Mouse (Mus musculus) midbrain, postnatal 0 days (tissue): ENCODE results near the gene Brinp2. TPM values are rescaled to one million over a fixed set of nuclear protein-coding genes. Genes with fewer than 3 reads are reported as not detected.

Experiments
- ATAC-seq: fragments of 200-750 bp; cut with Nextera tagmentation; 2 replicates; pipeline ENCODE4 v1.8.0; 2017; ENCODE audit warnings: moderate number of reproducible peaks, mild to moderate bottlenecking, moderate TSS enrichment, moderate library complexity; ENCODE audit not compliant: low FRiP score
- DNase-seq: peaks from one replicate; pipeline ENCODE4 v3.0.0-alpha.2; 2015; ENCODE audit warnings: low spot score
- H3K27ac ChIP-seq: fragments of 300-500 bp; sonication (generic); 2 replicates; pipeline ENCODE4 v1.5.1; 2014; ENCODE audit warnings: low read depth, mild to moderate bottlenecking, low read length, mixed read lengths
- H3K27me3 ChIP-seq: fragments of 300-500 bp; sonication (generic); 2 replicates; pipeline ENCODE4 v1.6.1; 2014; ENCODE audit warnings: low read length, control low read depth, mixed read lengths; ENCODE audit not compliant: insufficient read depth
- H3K36me3 ChIP-seq: fragments of 300-500 bp; sonication (generic); 2 replicates; pipeline ENCODE4 v1.6.1; 2014; ENCODE audit warnings: low read length, control low read depth, mixed read lengths; ENCODE audit not compliant: insufficient read depth
- H3K4me1 ChIP-seq: fragments of 300-500 bp; sonication (generic); 2 replicates; pipeline ENCODE4 v1.6.1; 2014; ENCODE audit warnings: mild to moderate bottlenecking, control low read depth, antibody characterized with exemption, low read length, mixed read lengths; ENCODE audit not compliant: insufficient read depth
- H3K4me2 ChIP-seq: fragments of 300-500 bp; sonication (generic); 2 replicates; pipeline ENCODE4 v1.6.1; 2014; ENCODE audit warnings: low read depth, mild to moderate bottlenecking, low read length, mixed read lengths; ENCODE audit not compliant: poor library complexity, severe bottlenecking
- H3K4me3 ChIP-seq: fragments of 300-500 bp; sonication (generic); 2 replicates; pipeline ENCODE4 v1.5.1; 2014; ENCODE audit warnings: low read depth, mild to moderate bottlenecking, low read length, moderate library complexity
- H3K9ac ChIP-seq: fragments of 300-500 bp; sonication (generic); replicated peaks from 2 replicates; pipeline ENCODE4 v1.6.1; 2014; ENCODE audit warnings: mild to moderate bottlenecking, low read length, moderate library complexity, mixed read lengths; ENCODE audit not compliant: poor library complexity, severe bottlenecking
- H3K9me3 ChIP-seq: fragments of 300-500 bp; sonication (generic); 2 replicates; pipeline ENCODE4 v1.6.1; 2016; ENCODE audit warnings: low read length, control low read depth
- CTCF ChIP-seq: IDR thresholded peaks from 2 replicates; pipeline ENCODE4 v1.5.1; 2016; ENCODE audit warnings: antibody characterized with exemption, mild to moderate bottlenecking
- WGBS: fragments of 180-500 bp; shearing (Covaris S2); extraction: QIAGEN DNeasy Blood & Tissue Kit; methylation state at CpG from one replicate; pipeline ENCODE4 v1.1.7; 2014; 5-methylcytosine and 5-hydroxymethylcytosine counted together
- polyA plus RNA-seq: library from polyadenylated mRNA; unstranded; fragments of >200 nt; fragmentation: Nextera tagmentation; extraction: Ambion mirVana; gene quantifications from 2 replicates; pipeline ENCODE4 v1.2.1, GENCODE M21; 2015
- total RNA-seq: library from RNA; depleted of rRNA; stranded (reverse); fragments of >200 nt; gene quantifications from 2 replicates; pipeline ENCODE4 v1.2.3, GENCODE M21; 2014

The Brinp2 gene
- total and polyA plus RNA-seq, 2 experiments from 2014 or later = 41.0 to 67.0 TPM

DNA sequence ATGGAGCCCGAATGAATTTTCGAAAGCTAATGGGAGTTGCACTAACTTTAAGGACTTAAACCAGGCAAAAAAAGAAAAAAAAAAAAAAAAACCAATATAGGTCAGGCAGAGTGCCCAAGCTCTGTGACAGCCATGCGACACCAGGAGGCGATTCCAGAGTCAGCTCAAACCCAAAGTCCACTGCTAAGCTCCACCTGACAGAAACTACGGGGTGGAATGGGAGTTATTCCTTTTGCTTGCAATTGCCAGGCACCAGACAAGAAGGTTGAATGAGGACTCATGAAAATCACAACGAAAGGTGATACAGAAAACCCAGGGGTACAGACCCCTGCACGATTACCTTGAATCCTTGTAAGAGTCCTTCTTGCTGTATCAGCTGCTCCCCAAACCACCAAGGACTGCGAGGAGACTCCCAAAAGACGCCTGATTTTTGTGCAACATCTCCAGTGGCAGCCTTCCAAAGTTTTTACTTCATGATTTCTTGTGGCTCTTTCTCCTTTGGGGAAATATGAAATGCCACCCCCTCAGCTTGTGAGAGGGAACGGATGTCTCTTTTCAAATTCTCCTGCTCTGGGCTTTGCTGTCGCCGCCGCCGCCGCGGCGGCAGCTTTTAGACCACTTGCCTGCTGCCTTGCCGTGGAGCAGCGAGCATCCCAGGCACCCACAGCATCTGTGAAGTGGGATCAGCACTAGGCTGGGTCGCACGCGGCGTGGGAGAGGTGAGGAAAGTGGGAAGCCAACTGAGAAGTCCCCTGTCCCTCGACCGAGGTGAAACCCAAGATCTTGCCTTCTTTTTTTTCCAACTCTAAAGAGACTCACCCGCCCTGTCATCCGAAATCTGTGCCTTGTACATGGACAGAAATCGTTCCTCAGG is 712 bp downstream of the Brinp2 start:
- Histone ChIP-seq H3K27ac (peak overlapping the region; percentile 80), H3K4me1 (peaks cover 20% of the 10 kb centered on the region), H3K4me2 (peak overlapping the region; percentile 79), H3K9me3 (no peaks in the 10 kb centered on the region), H3K36me3 (no peaks in the 10 kb centered on the region), H3K4me3 (peak overlapping the region; percentile 74), H3K9ac (peak overlapping the region; percentile 66), H3K27me3 (no peaks in the 10 kb centered on the region)
- WGBS = 7% methylated on average over 28 of the region's 28 CpGs
- peak; percentile 46 for TF ChIP-seq CTCF
- DNase-seq = peak; percentile 57
- ATAC-seq = peak; percentile 48; the same call in 1 of the 2 replicates

GRCm38 (mm10) chr1:158353656-158354371 is 2.3 kb downstream of the Brinp2 start:
- peak; percentile 39; the same call in 1 of the 2 replicates for TF ChIP-seq CTCF
- Histone ChIP-seq H3K4me2 (peak overlapping the region; percentile 79), H3K4me1 (peaks cover 20% of the 10 kb centered on the region), H3K36me3 (no peaks in the 10 kb centered on the region), H3K9ac (peak overlapping the region; percentile 56), H3K9me3 (no peaks in the 10 kb centered on the region), H3K27ac (no peak overlapping the region), H3K27me3 (no peaks in the 10 kb centered on the region), H3K4me3 (peak overlapping the region; percentile 74)
- 61% methylated on average over 5 of the region's 5 CpGs for WGBS
- no peak for ATAC-seq
- DNase-seq = peak; percentile 55

GRCm38 (mm10) chr1:158343243-158343714 is 12.8 kb downstream of the Brinp2 start:
- no peak overlapping the region for H3K4me2 ChIP-seq
- H3K9ac ChIP-seq = no peak overlapping the region
- DNase-seq = peak; percentile 64
- no peak overlapping the region for H3K4me3 ChIP-seq
- H3K36me3 ChIP-seq = no peaks in the 10 kb centered on the region
- H3K27ac ChIP-seq = no peak overlapping the region
- 13% methylated on average over 6 of the region's 6 CpGs for WGBS
- H3K4me1 ChIP-seq = no peaks in the 10 kb centered on the region
- ATAC-seq = peak; percentile 68
- no peaks in the 10 kb centered on the region for H3K9me3 ChIP-seq
- TF ChIP-seq CTCF = peak; percentile 68
- no peaks in the 10 kb centered on the region for H3K27me3 ChIP-seq

DNA sequence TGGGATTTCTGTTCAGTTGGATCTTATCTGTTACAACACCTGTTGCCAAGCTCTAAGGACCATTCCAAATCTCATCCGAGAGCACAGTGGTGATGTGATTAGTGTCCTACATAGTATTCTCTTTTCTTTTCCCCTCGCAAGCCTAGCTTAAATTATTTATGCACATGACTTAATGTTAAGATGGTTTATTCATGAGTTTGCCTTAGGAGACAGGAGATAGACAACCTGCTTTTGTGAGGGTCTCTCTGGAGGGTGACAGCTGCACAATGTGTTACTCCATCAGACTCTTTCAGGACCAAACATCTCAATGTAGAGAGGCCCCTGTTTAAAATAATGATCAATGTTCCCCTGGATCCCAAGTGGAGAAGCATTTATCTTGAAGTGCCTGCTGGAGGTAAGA is 27.3 kb downstream of the Brinp2 start:
- H3K9ac ChIP-seq = no peak overlapping the region
- DNase-seq (no peak), ATAC-seq (no peak)
- H3K4me1 ChIP-seq = no peaks in the 10 kb centered on the region
- no peaks in the 10 kb centered on the region for H3K27me3 ChIP-seq
- no peak overlapping the region for H3K4me3 ChIP-seq
- no peak for TF ChIP-seq CTCF
- H3K36me3 ChIP-seq = no peaks in the 10 kb centered on the region
- no peak overlapping the region for H3K27ac ChIP-seq
- H3K9me3 ChIP-seq = no peaks in the 10 kb centered on the region
- no peak overlapping the region for H3K4me2 ChIP-seq
- WGBS = 18% methylated on average over 2 of the region's 2 CpGs

GRCm38 (mm10) chr1:158328126-158328525 is 28.0 kb downstream of the Brinp2 start:
- Histone ChIP-seq H3K4me3 (no peak overlapping the region), H3K36me3 (no peaks in the 10 kb centered on the region), H3K27me3 (no peaks in the 10 kb centered on the region), H3K27ac (no peak overlapping the region), H3K4me1 (no peaks in the 10 kb centered on the region), H3K9me3 (no peaks in the 10 kb centered on the region), H3K4me2 (no peak overlapping the region), H3K9ac (no peak overlapping the region)
- WGBS = 49% methylated on average over 5 of the region's 5 CpGs
- ATAC-seq = no peak
- no peak for DNase-seq
- no peak for TF ChIP-seq CTCF

GRCm38 (mm10) chr1:158323325-158323724 is 32.8 kb downstream of the Brinp2 start:
- DNase-seq = peak; percentile 12

More at GRCm38 (mm10) chr1:158323325-158323724, 32.8 kb downstream of the Brinp2 start:
- Histone ChIP-seq H3K27ac (no peak overlapping the region), H3K4me1 (no peaks in the 10 kb centered on the region), H3K9me3 (no peaks in the 10 kb centered on the region), H3K9ac (no peak overlapping the region), H3K4me2 (no peak overlapping the region), H3K4me3 (no peak overlapping the region), H3K27me3 (no peaks in the 10 kb centered on the region), H3K36me3 (no peaks in the 10 kb centered on the region)
- TF ChIP-seq CTCF = no peak
- 74% methylated on average over 6 of the region's 6 CpGs for WGBS
- no peak for ATAC-seq
